Mouse (Mus musculus) CH12.LX (cell line): ENCODE measurements around the gene Ube2n. TPM values are rescaled to one million over a fixed set of nuclear protein-coding genes. Genes with fewer than 3 reads are reported as not detected.

Experiments
- DNase-seq: peaks from one replicate; pipeline ENCODE4 v3.0.0-alpha.2; 2013; ENCODE audit errors: extremely low read depth
- H3K27ac ChIP-seq: 2 replicates; pipeline ENCODE4 v1.5.1; 2012; ENCODE audit warnings: low read depth, mild to moderate bottlenecking, control low read depth, moderate library complexity; ENCODE audit not compliant: insufficient read depth
- H3K27me3 ChIP-seq: replicated peaks from 2 replicates; pipeline ENCODE3; 2012; ENCODE audit warnings: inconsistent platforms
- H3K36me3 ChIP-seq, 2 experiments: replicated peaks in 1 of 2; 2 replicates each; pipeline versions ENCODE3 to v1.6.1; 2012; ENCODE audit warnings: inconsistent platforms in 1 of 2, low read length in 1 of 2, mild to moderate bottlenecking in 1 of 2, mixed read lengths in 1 of 2, moderate library complexity in 1 of 2; ENCODE audit not compliant: control insufficient read depth in 1 of 2, insufficient read depth in 1 of 2
- H3K4me1 ChIP-seq, 2 experiments: 2 replicates each; pipeline ENCODE4 v1.6.1; 2012; ENCODE audit warnings: inconsistent platforms in 1 of 2, moderate library complexity in 1 of 2; ENCODE audit not compliant: insufficient read depth in 2 of 2, control insufficient read depth in 1 of 2
- H3K4me2 ChIP-seq: 2 replicates; pipeline ENCODE4 v1.6.1; 2012; ENCODE audit warnings: low read depth, mild to moderate bottlenecking, control low read depth; ENCODE audit not compliant: poor library complexity, insufficient read depth, severe bottlenecking
- H3K4me3 ChIP-seq, 3 experiments: fragments of 150-350 bp in 1 of 3; sonication (generic) in 1 of 3; replicated peaks in 1 of 3; 2 replicates each; pipeline versions ENCODE3 to v1.5.1; 2011 to 2012; ENCODE audit warnings: low read depth in 2 of 3, low read length in 2 of 3, mild to moderate bottlenecking in 2 of 3, moderate library complexity in 2 of 3, control low read depth in 1 of 3, improper control_type of control experiment in 1 of 3, inconsistent platforms in 1 of 3, mixed read lengths in 1 of 3; ENCODE audit not compliant: poor library complexity in 1 of 3
- H3K79me2 ChIP-seq: replicated peaks from 2 replicates; pipeline ENCODE4 v1.6.1; 2012; ENCODE audit warnings: mild to moderate bottlenecking, moderate library complexity; ENCODE audit not compliant: control insufficient read depth, poor library complexity, insufficient read depth, severe bottlenecking; ENCODE audit errors: extremely low read depth
- H3K9ac ChIP-seq: 2 replicates; pipeline ENCODE4 v1.6.1; 2012; ENCODE audit warnings: low read depth, mild to moderate bottlenecking, control low read depth, moderate library complexity; ENCODE audit not compliant: insufficient read depth
- H3K9me3 ChIP-seq: replicated peaks from 2 replicates; pipeline ENCODE3; 2012; ENCODE audit warnings: low read length, inconsistent platforms, mixed read lengths
- BHLHE40 ChIP-seq: IDR thresholded peaks from 2 replicates; pipeline ENCODE4 v1.6.1; 2011; ENCODE audit warnings: mild to moderate bottlenecking, low read depth, low read length, improper control_type of control experiment
- CHD1 ChIP-seq: IDR thresholded peaks from 2 replicates; pipeline ENCODE4 v1.6.1; 2012; ENCODE audit warnings: low read depth, low read length, improper control_type of control experiment, inconsistent platforms
- CHD2 ChIP-seq: IDR thresholded peaks from 2 replicates; pipeline ENCODE4 v1.6.1; 2011; ENCODE audit warnings: low read length, improper control_type of control experiment
- CTCF ChIP-seq, 2 experiments: IDR thresholded peaks in 1 of 2; conservative IDR thresholded peaks in 1 of 2; 2 replicates each; pipeline ENCODE4 v1.5.1; 2011 to 2012; ENCODE audit warnings: low read depth in 2 of 2, low read length in 2 of 2, improper control_type of control experiment in 1 of 2, inconsistent platforms in 1 of 2, mild to moderate bottlenecking in 1 of 2, moderate library complexity in 1 of 2
- E2F4 ChIP-seq: IDR thresholded peaks from 2 replicates; pipeline ENCODE4 v1.6.1; 2011; ENCODE audit warnings: low read depth, low read length, improper control_type of control experiment; ENCODE audit not compliant: insufficient replicate concordance
- ELF1 ChIP-seq: IDR thresholded peaks from 2 replicates; pipeline ENCODE4 v1.6.1; 2014; ENCODE audit warnings: low read depth, mild to moderate bottlenecking, inconsistent platforms, low read length, improper control_type of control experiment
- EP300 ChIP-seq: IDR thresholded peaks from 2 replicates; pipeline ENCODE4 v1.6.1; 2011; ENCODE audit warnings: low read length, improper control_type of control experiment
- ETS1 ChIP-seq: conservative IDR thresholded peaks from 2 replicates; pipeline ENCODE4 v1.6.1; 2012; ENCODE audit warnings: low read depth, mild to moderate bottlenecking, inconsistent platforms, low read length, improper control_type of control experiment, moderate library complexity
- GABPA ChIP-seq: IDR thresholded peaks from 2 replicates; pipeline ENCODE4 v1.6.1; 2012; ENCODE audit warnings: low read depth, low read length, improper control_type of control experiment, inconsistent platforms; ENCODE audit not compliant: insufficient replicate concordance
- HCFC1 ChIP-seq: IDR thresholded peaks from 2 replicates; pipeline ENCODE4 v1.6.1; 2012; ENCODE audit warnings: low read depth, mild to moderate bottlenecking, inconsistent platforms, low read length, improper control_type of control experiment
- IRF4 ChIP-seq: IDR thresholded peaks from 2 replicates; pipeline ENCODE4 v1.6.1; 2014; ENCODE audit warnings: low read depth, mild to moderate bottlenecking, inconsistent platforms, low read length, improper control_type of control experiment
- JUN ChIP-seq: IDR thresholded peaks from 2 replicates; pipeline ENCODE4 v1.6.1; 2011; ENCODE audit warnings: low read depth, mild to moderate bottlenecking, low read length, improper control_type of control experiment, moderate library complexity; ENCODE audit not compliant: insufficient read depth
- JUND ChIP-seq: conservative IDR thresholded peaks from 2 replicates; pipeline ENCODE4 v1.6.1; 2011; ENCODE audit warnings: low read depth, low read length, improper control_type of control experiment
- KAT2A ChIP-seq: IDR thresholded peaks from 2 replicates; pipeline ENCODE4 v1.6.1; 2012; ENCODE audit warnings: low read length, improper control_type of control experiment, inconsistent platforms; ENCODE audit not compliant: insufficient replicate concordance
- MAFK ChIP-seq: IDR thresholded peaks from 2 replicates; pipeline ENCODE4 v1.6.1; 2011; ENCODE audit warnings: low read length, improper control_type of control experiment; ENCODE audit not compliant: insufficient replicate concordance
- MAX ChIP-seq: IDR thresholded peaks from 2 replicates; pipeline ENCODE4 v1.6.1; 2011; ENCODE audit warnings: low read length, improper control_type of control experiment
- MAZ ChIP-seq: IDR thresholded peaks from 2 replicates; pipeline ENCODE4 v1.6.1; 2012; ENCODE audit warnings: low read depth, mild to moderate bottlenecking, inconsistent platforms, low read length, improper control_type of control experiment, moderate library complexity
- MEF2A ChIP-seq: IDR thresholded peaks from 2 replicates; pipeline ENCODE4 v1.6.1; 2014; ENCODE audit warnings: low read depth, mild to moderate bottlenecking, inconsistent platforms, low read length, improper control_type of control experiment, borderline replicate concordance
- MXI1 ChIP-seq: IDR thresholded peaks from 2 replicates; pipeline ENCODE4 v1.6.1; 2011; ENCODE audit warnings: mild to moderate bottlenecking, low read depth, low read length, improper control_type of control experiment
- MYC ChIP-seq: IDR thresholded peaks from 2 replicates; pipeline ENCODE4 v1.6.1; 2011; ENCODE audit warnings: low read depth, mild to moderate bottlenecking, improper control_type of control experiment, low read length
- NELFE ChIP-seq: IDR thresholded peaks from 2 replicates; pipeline ENCODE4 v1.6.1; 2011; ENCODE audit warnings: low read depth, low read length, improper control_type of control experiment
- NRF1 ChIP-seq: IDR thresholded peaks from 2 replicates; pipeline ENCODE4 v1.6.1; 2014; ENCODE audit warnings: low read depth, mild to moderate bottlenecking, inconsistent platforms, low read length, improper control_type of control experiment, moderate library complexity
- PAX5 ChIP-seq: IDR thresholded peaks from 2 replicates; pipeline ENCODE4 v1.6.1; 2012; ENCODE audit warnings: low read length, inconsistent platforms, mixed read lengths
- POLR2A ChIP-seq: IDR thresholded peaks from 2 replicates; pipeline ENCODE4 v1.6.1; 2011; ENCODE audit warnings: low read depth, mild to moderate bottlenecking, improper control_type of control experiment, low read length
- POLR2AphosphoS2 ChIP-seq: IDR thresholded peaks from 2 replicates; pipeline ENCODE4 v1.6.1; 2011; ENCODE audit warnings: low read depth, low read length, improper control_type of control experiment
- RAD21 ChIP-seq: IDR thresholded peaks from 2 replicates; pipeline ENCODE4 v1.6.1; 2011; ENCODE audit warnings: low read depth, mild to moderate bottlenecking, low read length, improper control_type of control experiment, moderate library complexity
- RCOR1 ChIP-seq: conservative IDR thresholded peaks from 2 replicates; pipeline ENCODE4 v1.6.1; 2012; ENCODE audit warnings: low read depth, mild to moderate bottlenecking, inconsistent platforms, low read length, improper control_type of control experiment
- SIN3A ChIP-seq: IDR thresholded peaks from 2 replicates; pipeline ENCODE4 v1.6.1; 2012; ENCODE audit warnings: low read length, improper control_type of control experiment, inconsistent platforms
- SMC3 ChIP-seq: IDR thresholded peaks from 2 replicates; pipeline ENCODE4 v1.6.1; 2011; ENCODE audit warnings: low read depth, low read length, improper control_type of control experiment
- TBP ChIP-seq: conservative IDR thresholded peaks from 2 replicates; pipeline ENCODE4 v1.6.1; 2011; ENCODE audit warnings: low read depth, low read length, improper control_type of control experiment
- TCF12 ChIP-seq: IDR thresholded peaks from 2 replicates; pipeline ENCODE4 v1.6.1; 2014; ENCODE audit warnings: low read depth, mild to moderate bottlenecking, inconsistent platforms, low read length, improper control_type of control experiment
- UBTF ChIP-seq: IDR thresholded peaks from 2 replicates; pipeline ENCODE4 v1.6.1; 2012; ENCODE audit warnings: low read depth, mild to moderate bottlenecking, inconsistent platforms, low read length, improper control_type of control experiment, moderate library complexity
- USF1 ChIP-seq: IDR thresholded peaks from 2 replicates; pipeline ENCODE4 v1.6.1; 2014; ENCODE audit warnings: low read depth, mild to moderate bottlenecking, inconsistent platforms, low read length, improper control_type of control experiment
- USF2 ChIP-seq: conservative IDR thresholded peaks from 2 replicates; pipeline ENCODE4 v1.6.1; 2011; ENCODE audit warnings: low read depth, low read length, improper control_type of control experiment
- ZC3H11A ChIP-seq: IDR thresholded peaks from 2 replicates; pipeline ENCODE4 v1.6.1; 2012; ENCODE audit warnings: low read depth, mild to moderate bottlenecking, inconsistent platforms, low read length, improper control_type of control experiment
- ZKSCAN1 ChIP-seq: IDR thresholded peaks from 2 replicates; pipeline ENCODE4 v1.6.1; 2012; ENCODE audit warnings: low read depth, inconsistent platforms, low read length, improper control_type of control experiment, borderline replicate concordance
- ZMIZ1 ChIP-seq: IDR thresholded peaks from 2 replicates; pipeline ENCODE4 v1.6.1; 2012; ENCODE audit warnings: low read depth, mild to moderate bottlenecking, inconsistent platforms, low read length, improper control_type of control experiment
- ZNF384 ChIP-seq: IDR thresholded peaks from 2 replicates; pipeline ENCODE4 v1.6.1; 2012; ENCODE audit warnings: low read depth, low read length, improper control_type of control experiment, inconsistent platforms
- dilution Hi-C: fragments of 300-500 bp; cut with MboI; formaldehyde crosslinking; loops from 2 replicates; pipeline ENCODE4 v1.14.3; 2020; ENCODE audit warnings: low sequenced_read_pairs; ENCODE audit not compliant: extremely low pct_unique_long_range_greater_than_20kb, extremely low pct_ligation_motif_present
- in situ Hi-C: fragments of 300-500 bp; cut with MboI; formaldehyde crosslinking; loops from 3 replicates; pipeline ENCODE4 v1.14.3; 2019; ENCODE audit warnings: low sequenced_read_pairs, low pct_ligation_motif_present, low pct_unique_long_range_greater_than_20kb, mixed read lengths
- polyA plus RNA-seq: library from polyadenylated mRNA; unstranded; fragments of >175 nt; gene quantifications from 2 replicates; pipeline ENCODE4 v1.2.1, GENCODE M21; 2012; ENCODE audit warnings: low read depth; ENCODE audit not compliant: insufficient read length
- total RNA-seq, 2 experiments: library from RNA; depleted of rRNA; stranded (reverse); fragments of 300-350 nt in 1 of 2; fragments of >200 nt in 1 of 2; gene quantifications; 2 replicates each; pipeline ENCODE4 v1.2.3; 2012 to 2014

Ube2n gene
- total RNA-seq (2012; rRNA removed) (71.9 and 117 TPM in 2 replicates), total RNA-seq (2014; rRNA removed) (217 and 237 TPM in 2 replicates), polyA plus RNA-seq (243 and 265 TPM in 2 replicates)

GRCm38 (mm10) chr10:95514656-95515292 is at the start of gene Ube2n:
TSS of gene Ube2n (plus strand) at chr10:95515145.
- no peak for TF ChIP-seq MAFK
- peak; percentile 91 for TF ChIP-seq SIN3A
- TF ChIP-seq CTCF (conservative IDR thresholded peaks at IDR 0.05 in 1 of 2, IDR thresholded peaks at IDR 0.05 in 1 of 2; ENCODE audit: low read depth in 2 of 2, low read length in 2 of 2) = no peak
- peak; percentile 95 for TF ChIP-seq MXI1
- TF ChIP-seq POLR2A = peak; percentile 96
- TF ChIP-seq NELFE = peak; percentile 90
- TF ChIP-seq ZNF384 = 0 out of 2 replicates have a peak, but pooled peaks have one; percentile 15
- TF ChIP-seq JUND = no peak
- peak; percentile 91; the same call in 1 of the 2 replicates for TF ChIP-seq KAT2A
- TF ChIP-seq PAX5 = no peak
- peak; percentile 91 for TF ChIP-seq ELF1
- peak; percentile 72 for TF ChIP-seq BHLHE40
- TF ChIP-seq E2F4 = 0 out of 2 replicates have a peak, but pooled peaks have one; percentile 12
- TF ChIP-seq CHD1 = no peak
- no peak for TF ChIP-seq USF1
- peak; percentile 88 for TF ChIP-seq TCF12
- TF ChIP-seq EP300 = no peak
- TF ChIP-seq RCOR1 = no peak
- TF ChIP-seq MAX = peak; percentile 93
- TF ChIP-seq HCFC1 = peak; percentile 92
- no peak; the same call in 1 of the 2 replicates for TF ChIP-seq ETS1
- peak; percentile 99 for TF ChIP-seq MAZ
- no peak for TF ChIP-seq USF2
- peak; percentile 80 for TF ChIP-seq NRF1
- no peak for TF ChIP-seq RAD21
- no peak for TF ChIP-seq ZC3H11A
- 0 out of 2 replicates have a peak, but pooled peaks have one; percentile 55 for TF ChIP-seq UBTF
- TF ChIP-seq MEF2A = peak; percentile 60
- TF ChIP-seq JUN = no peak
- peak; percentile 92 for TF ChIP-seq POLR2AphosphoS2
- no peak for TF ChIP-seq SMC3
- peak; percentile 12; the same call in 1 of the 2 replicates for TF ChIP-seq GABPA
- peak; percentile 89 for TF ChIP-seq MYC
- TF ChIP-seq ZMIZ1 = peak; percentile 90
- peak; percentile 86 for TF ChIP-seq CHD2
- no peak for TF ChIP-seq ZKSCAN1
- TF ChIP-seq TBP = peak; percentile 65; the same call in 1 of the 2 replicates
- no peak; the same call in 1 of the 2 replicates for TF ChIP-seq IRF4
- Histone ChIP-seq H3K4me1 (peaks cover 10 to 52% of the 10 kb centered on the region in 2 experiments), H3K9me3 (peaks cover 6% of the 10 kb centered on the region), H3K27ac (peak within 1 kb of the TSS; percentile 83), H3K4me2 (peak within 1 kb of the TSS; percentile 81), H3K4me3 (peak within 1 kb of the TSS; percentile 76 to 92 (median 82)), H3K79me2 (peaks cover 54% of the 10 kb centered on the region), H3K27me3 (no peaks in the 10 kb centered on the region), H3K9ac (peak within 1 kb of the TSS; percentile 95), H3K36me3 (peaks cover 3 to 20% of the 10 kb centered on the region in 2 experiments)
- peak; percentile 95 for DNase-seq
- in situ Hi-C loops = no loop called here
- dilution Hi-C loops = no loop called here
